Mouse (Mus musculus): ENCODE measurements around the gene Tesc.

GRCm38 (mm10) chr5:118031508-118031907, 4.0 kb downstream of the Tesc start:
- TF ChIP-seq CTCF (IDR thresholded peaks at IDR 0.05; ENCODE audit: insufficient read depth, low read length) (no peak), POLR2A (IDR thresholded peaks at IDR 0.05; ENCODE audit: borderline replicate concordance, extremely low read depth, low read depth, low read length) (no peak)

All from lung, adult 2 months (tissue).